In the genomic region with DNA sequence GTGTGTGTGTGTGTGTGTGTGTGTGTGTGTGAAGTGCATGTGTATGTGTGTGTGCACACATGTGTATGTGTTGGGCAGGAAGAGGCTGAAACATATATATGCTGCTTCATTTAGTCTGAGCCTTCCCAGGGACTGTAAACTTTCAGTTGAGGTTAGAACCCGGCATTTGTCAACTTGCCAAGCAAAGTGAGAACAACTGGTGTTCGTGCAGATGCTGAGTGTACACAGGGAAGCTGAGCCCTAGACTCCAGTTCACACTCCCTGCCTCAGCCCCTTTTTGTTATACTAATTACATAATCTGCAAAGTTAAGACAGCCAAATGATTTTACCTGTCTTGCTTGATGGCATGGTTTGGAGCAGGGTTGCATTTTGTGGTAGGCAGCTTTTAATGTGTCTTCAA, we compare ENCODE assay signal across 26 mouse cellular contexts.
DNase-seq lines count a peak whose midpoint lies in the region; ATAC-seq and TF ChIP-seq lines count a peak whose summit lies in the region.
"Had no signal": no experiment of that assay in that cellular context is flagged by ENCODE, and none has a peak within 500 bp of the region (broad histone marks: within the 10 kb centered on the region; RNA-seq: fewer than 3 reads in every experiment).

No protein-coding gene starts in this region.

- DNase-seq in heart, adult 11 months: peak; percentile 54
- DNase-seq in heart, adult 2 months: no peak
- DNase-seq in lung, embryonic 14.5 days: peak; percentile 78
- DNase-seq in lung, postnatal 14 days: no peak
- DNase-seq in testis, postnatal 14 days (ENCODE audit: low spot score): no peak
- DNase-seq in limb, embryonic 14.5 days (ENCODE audit: low spot score): peak; percentile 41
- no peak for DNase-seq in adrenal gland, postnatal 25 days
- DNase-seq: adrenal gland, adult 8-10 months; adrenal gland, postnatal 36 days; cerebellum, adult 11 months; cerebellum, adult 8-10 months; cerebellum, postnatal 10 days; cerebellum, postnatal 36 days; embryo, embryonic 11 days; gastrocnemius, postnatal 10 days; gastrocnemius, postnatal 36 days; heart, postnatal 10 days; heart, postnatal 36 days had no signal

- intact Hi-C loops in heart, adult 2 months (cut with DNase I): no loop called here

- no peaks in the 10 kb centered on the region for H3K36me3 ChIP-seq in heart, adult 2 months (ENCODE audit: control insufficient read depth, insufficient read depth, low read length)
- no peaks in the 10 kb centered on the region for H3K36me3 ChIP-seq in lung, embryonic 14.5 days (ENCODE audit: insufficient read depth)
- no peaks in the 10 kb centered on the region for H3K36me3 ChIP-seq in testis, adult 2 months (ENCODE audit: control insufficient read depth, insufficient read depth, low read length)
- H3K36me3 ChIP-seq in limb, embryonic 14.5 days (ENCODE audit: control insufficient read depth, insufficient read depth, low read length): no peaks in the 10 kb centered on the region
- H3K36me3 ChIP-seq: embryonic facial prominence, embryonic 15.5 days; heart, embryonic 12.5 days; heart, embryonic 15.5 days; hindbrain, embryonic 10.5 days had no signal

- H3K79me2 ChIP-seq in heart, adult 2 months (replicated peaks; ENCODE audit: control insufficient read depth, insufficient read depth, low read length): no peaks in the 10 kb centered on the region

- H3K4me2 ChIP-seq in lung, embryonic 14.5 days: no peak overlapping the region
- no peak overlapping the region for H3K4me2 ChIP-seq in limb, embryonic 14.5 days (replicated peaks; ENCODE audit: low read depth, low read length, severe bottlenecking)
- H3K4me2 ChIP-seq: embryonic facial prominence, embryonic 15.5 days; heart, embryonic 12.5 days; heart, embryonic 15.5 days; hindbrain, embryonic 14.5 days had no signal

- no peak overlapping the region for H3K4me3 ChIP-seq in heart, adult 2 months
- no peak overlapping the region for H3K4me3 ChIP-seq in lung, embryonic 14.5 days (ENCODE audit: low read depth, low read length)
- H3K4me3 ChIP-seq in testis, adult 2 months (ENCODE audit: control insufficient read depth, low read depth, low read length): no peak overlapping the region
- no peak overlapping the region for H3K4me3 ChIP-seq in limb, embryonic 14.5 days (replicated peaks; ENCODE audit: low read length)
- H3K4me3 ChIP-seq: embryonic facial prominence, embryonic 15.5 days; heart, embryonic 12.5 days; heart, embryonic 15.5 days; hindbrain, embryonic 10.5 days had no signal

- no peak for TF ChIP-seq CTCF in heart, adult 2 months (IDR thresholded peaks at IDR 0.05)
- no peak for TF ChIP-seq CTCF in lung, embryonic 14.5 days (IDR thresholded peaks at IDR 0.05; ENCODE audit: low read depth)
- no peak for TF ChIP-seq CTCF in testis, adult 2 months (IDR thresholded peaks at IDR 0.05; ENCODE audit: control insufficient read depth, insufficient read depth, insufficient replicate concordance, low read depth, low read length)

- H3K9ac ChIP-seq in heart, adult 2 months (ENCODE audit: low read depth, low read length): no peak overlapping the region
- no peak overlapping the region for H3K9ac ChIP-seq in lung, embryonic 14.5 days
- H3K9ac ChIP-seq in limb, embryonic 14.5 days (ENCODE audit: low read depth, low read length, severe bottlenecking): no peak overlapping the region
- H3K9ac ChIP-seq: embryonic facial prominence, embryonic 15.5 days; heart, embryonic 12.5 days; heart, embryonic 15.5 days; hindbrain, embryonic 14.5 days had no signal

- H3K27me3 ChIP-seq in heart, adult 2 months (ENCODE audit: control insufficient read depth, insufficient read depth, low read length): no peaks in the 10 kb centered on the region
- no peaks in the 10 kb centered on the region for H3K27me3 ChIP-seq in lung, embryonic 14.5 days (ENCODE audit: insufficient read depth, low read length)
- H3K27me3 ChIP-seq in testis, adult 2 months (ENCODE audit: control insufficient read depth, insufficient read depth, low read length): no peaks in the 10 kb centered on the region
- no peaks in the 10 kb centered on the region for H3K27me3 ChIP-seq in limb, embryonic 14.5 days (ENCODE audit: control insufficient read depth, insufficient read depth, low read length)
- H3K27me3 ChIP-seq: embryonic facial prominence, embryonic 15.5 days; heart, embryonic 12.5 days; heart, embryonic 15.5 days had no signal

- no peaks in the 10 kb centered on the region for H3K9me3 ChIP-seq in lung, embryonic 14.5 days (ENCODE audit: low read depth, low read length)
- no peaks in the 10 kb centered on the region for H3K9me3 ChIP-seq in limb, embryonic 14.5 days (ENCODE audit: control insufficient read depth, low read length)
- H3K9me3 ChIP-seq: embryonic facial prominence, embryonic 15.5 days; heart, embryonic 12.5 days; heart, embryonic 15.5 days; hindbrain, embryonic 10.5 days had no signal

- no peak overlapping the region for H3K27ac ChIP-seq in heart, adult 2 months
- no peak overlapping the region for H3K27ac ChIP-seq in lung, embryonic 14.5 days (ENCODE audit: low read depth)
- H3K27ac ChIP-seq in testis, adult 2 months (ENCODE audit: control insufficient read depth, insufficient read depth, low read depth, low read length): 0 out of 2 replicates have a peak overlapping the region, but pooled peaks have one; percentile 11
- H3K27ac ChIP-seq in limb, embryonic 14.5 days (replicated peaks; ENCODE audit: low read depth, low read length): no peak overlapping the region
- H3K27ac ChIP-seq: embryonic facial prominence, embryonic 15.5 days; heart, embryonic 15.5 days; hindbrain, embryonic 10.5 days; hindbrain, embryonic 14.5 days had no signal

- TF ChIP-seq POLR2A in heart, adult 2 months (IDR thresholded peaks at IDR 0.05; ENCODE audit: insufficient read depth, low read depth, low read length): no peak
- no peak for TF ChIP-seq POLR2A in testis, adult 2 months (IDR thresholded peaks at IDR 0.05; ENCODE audit: control insufficient read depth, low read depth, low read length)
- TF ChIP-seq POLR2A in limb, embryonic 14.5 days (IDR thresholded peaks at IDR 0.05; ENCODE audit: borderline replicate concordance, extremely low read depth, insufficient read depth, insufficient read length): no peak

- ATAC-seq in lung, embryonic 14.5 days (ENCODE audit: insufficient read depth): peak; percentile 62; the same call in 1 of the 2 replicates
- ATAC-seq in limb, embryonic 14.5 days (ENCODE audit: low FRiP score, low read depth): 0 out of 2 replicates have a peak, but pooled peaks have one; percentile 50
- ATAC-seq: activated CD4-positive, CD25-positive, alpha-beta regulatory T cell, adult 4 months; forebrain, embryonic 16.5 days had no signal

- H3K4me1 ChIP-seq in heart, adult 2 months (ENCODE audit: control insufficient read depth, insufficient read depth, low read length): no peaks in the 10 kb centered on the region
- H3K4me1 ChIP-seq in lung, embryonic 14.5 days (ENCODE audit: insufficient read depth): no peaks in the 10 kb centered on the region
- peaks cover 10% of the 10 kb centered on the region for H3K4me1 ChIP-seq in testis, adult 2 months (ENCODE audit: control insufficient read depth, insufficient read depth, low read length)
- H3K4me1 ChIP-seq in limb, embryonic 14.5 days (ENCODE audit: control insufficient read depth, insufficient read depth, low read length): peaks cover 5% of the 10 kb centered on the region; the same call in 1 of the 2 replicates
- H3K4me1 ChIP-seq: embryonic facial prominence, embryonic 15.5 days; heart, embryonic 12.5 days; heart, embryonic 15.5 days had no signal

- TF ChIP-seq EP300 in heart, adult 2 months (IDR thresholded peaks at IDR 0.05; ENCODE audit: insufficient read depth, low read depth, low read length): no peak

- WGBS in heart, adult 2 months: 39% methylated on average over 2 of the region's 2 CpGs
- 33% methylated on average over 2 of the region's 2 CpGs for WGBS in lung, embryonic 14.5 days
- WGBS in limb, embryonic 14.5 days: 15% methylated on average over 2 of the region's 2 CpGs

Comparison
In these comparisons a context has a peak if more than half of its experiments do, and no peak if none do; other contexts are left out.
1. DNase-seq: peak in heart, adult 11 months (single experiment), lung, embryonic 14.5 days (single experiment) and limb, embryonic 14.5 days (single experiment); none in heart, adult 2 months (0 of 2), lung, postnatal 14 days (single experiment), testis, postnatal 14 days (single experiment) and adrenal gland, postnatal 25 days (single experiment).